Mouse (Mus musculus) liver (tissue): ENCODE results near the gene Son.

Experiments
- DNase-seq: peaks from one replicate; pipeline ENCODE4 v3.0.0-alpha.2; 2020; ENCODE audit warnings: mixed read lengths

The Son gene

DNA sequence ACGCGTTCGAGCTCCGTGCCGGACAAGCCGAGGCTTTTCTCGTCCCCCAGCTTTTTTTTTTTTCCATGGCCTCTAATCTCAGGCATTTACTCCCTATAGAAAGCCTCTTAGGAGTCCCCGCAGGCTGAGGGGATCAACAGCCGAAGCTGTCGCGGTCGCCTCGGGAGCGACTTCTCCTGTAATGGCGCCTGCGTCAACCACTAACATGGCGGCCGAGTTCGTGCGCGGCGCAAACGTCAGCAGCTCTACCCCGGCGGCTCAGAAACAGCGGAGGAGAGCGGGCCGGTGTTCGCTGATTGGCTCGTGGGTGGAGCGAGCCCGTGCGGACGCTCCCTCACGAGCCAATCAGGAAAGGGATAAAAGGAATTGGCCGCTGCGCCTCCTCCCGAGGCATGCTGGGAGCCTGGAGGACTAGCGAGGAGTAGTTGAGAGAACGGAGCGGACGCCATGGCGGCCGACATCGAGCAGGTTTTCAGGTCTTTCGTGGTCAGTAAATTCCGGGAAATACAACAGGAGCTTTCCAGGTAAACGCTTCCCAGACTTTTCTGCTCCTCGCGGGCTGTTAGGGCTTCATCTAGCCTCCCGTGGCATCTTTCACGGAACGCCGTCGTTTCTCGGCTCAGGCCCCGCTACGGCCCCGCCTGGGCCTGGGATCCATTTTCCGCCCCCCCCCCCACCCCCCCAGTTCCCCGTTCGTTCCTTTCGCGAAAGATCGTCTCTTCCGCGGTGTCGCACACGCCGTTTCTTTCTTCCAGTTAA is at the start of gene Son:
Gene Son, plus strand, starts transcription at position 46 of the 759 bp plus-strand sequence.
- peak; percentile 97 for DNase-seq

DNA sequence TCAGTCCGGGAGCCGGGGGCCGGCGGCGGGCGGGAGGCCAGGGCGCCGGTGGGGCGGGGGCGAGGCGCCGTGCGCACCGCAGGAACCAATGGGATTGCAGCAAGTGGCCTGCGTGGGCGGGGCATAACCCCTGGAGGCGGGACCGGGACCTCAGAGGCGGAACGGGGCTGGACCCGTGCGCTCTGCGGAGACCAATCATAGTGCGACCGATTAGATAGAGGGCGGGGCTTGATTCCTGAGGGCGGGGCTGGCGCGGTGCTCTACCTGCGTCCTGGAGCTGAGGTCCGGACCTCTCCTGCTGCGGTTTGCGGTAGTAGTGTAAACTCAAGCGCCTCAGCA is 49.7 kb upstream of the Son start, which contains the start of gene Tmem50b:
Gene Tmem50b, minus strand, starts transcription at position 129 of the 339 bp plus-strand sequence.
- DNase-seq, result peak; percentile 100

DNA sequence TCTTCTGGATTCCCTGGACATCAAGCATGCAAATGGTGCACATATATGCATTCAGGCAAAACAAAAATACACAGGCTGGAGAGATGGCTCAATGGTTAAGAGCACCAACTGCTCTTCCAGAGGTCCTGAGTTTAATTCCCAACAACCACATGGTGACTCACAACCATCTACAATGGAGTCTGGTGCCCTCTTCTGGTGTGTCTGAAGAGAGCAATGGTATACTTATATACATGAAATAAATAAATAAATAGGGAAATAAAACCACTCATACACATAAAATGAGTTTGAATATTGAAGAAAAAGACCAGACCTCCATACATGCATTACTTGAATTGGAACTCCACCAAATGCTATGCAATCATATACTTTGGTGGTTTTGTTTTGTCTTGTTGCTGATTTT is 48.1 kb upstream of the Son start:
- no peak for DNase-seq

DNA sequence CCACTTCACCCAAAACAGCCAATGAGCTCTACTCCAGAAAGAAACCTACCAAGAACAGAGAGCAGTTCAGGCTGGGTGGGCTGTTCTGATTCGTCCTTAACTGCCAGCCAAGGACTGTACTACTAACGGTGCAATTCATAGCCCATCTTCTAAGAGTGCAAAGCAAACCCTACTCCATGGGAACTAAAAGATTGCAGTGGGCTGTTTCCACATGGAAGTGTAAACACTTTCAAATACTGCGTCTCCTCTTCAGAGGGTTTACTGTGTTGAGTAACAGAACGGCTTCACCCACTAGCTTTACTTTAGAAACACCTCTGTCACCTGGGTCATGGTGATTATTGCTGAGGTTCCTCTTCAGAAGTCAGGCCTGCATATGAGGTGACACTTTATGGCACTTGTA is 46.2 kb upstream of the Son start:
- no peak for DNase-seq

DNA sequence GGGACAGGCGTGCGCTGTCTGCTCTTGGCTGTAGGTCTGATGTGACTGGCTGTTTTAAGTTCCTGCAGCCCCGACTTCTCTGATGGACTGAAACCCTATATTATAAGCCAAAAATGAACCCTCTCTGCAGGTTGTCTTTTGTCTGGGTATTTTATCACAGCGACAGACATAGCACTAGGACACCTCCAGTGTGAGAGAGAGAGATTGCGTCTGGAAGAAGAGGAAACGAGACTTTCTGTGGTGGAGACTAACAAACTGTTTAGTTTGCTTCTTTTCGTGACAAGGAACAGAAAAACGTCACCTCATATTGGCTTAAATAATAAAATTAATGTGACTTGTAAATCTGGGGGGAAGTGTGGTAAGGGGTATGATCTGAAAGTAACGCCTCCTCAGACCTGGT is 45.6 kb upstream of the Son start:
- DNase-seq, result no peak

DNA sequence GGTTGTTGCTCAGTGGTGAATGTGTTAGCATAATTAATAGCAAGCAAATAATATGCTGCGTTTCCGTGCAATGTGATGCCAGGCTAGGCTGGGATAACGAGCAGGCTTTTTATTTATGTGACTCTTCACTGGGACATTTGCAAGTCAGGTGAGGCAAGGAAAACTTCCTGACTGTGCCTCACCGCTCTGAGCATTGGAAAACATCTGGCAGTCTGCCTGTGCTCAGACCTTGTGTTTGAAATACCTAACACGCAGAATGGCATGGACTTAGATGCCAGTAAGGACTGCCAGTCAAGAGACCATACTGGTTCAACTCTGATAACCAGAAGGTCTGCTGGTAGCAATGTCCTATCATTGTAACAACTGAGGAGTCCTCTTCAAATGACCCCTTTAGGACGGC is 42.1 kb upstream of the Son start:
- DNase-seq, result no peak

DNA sequence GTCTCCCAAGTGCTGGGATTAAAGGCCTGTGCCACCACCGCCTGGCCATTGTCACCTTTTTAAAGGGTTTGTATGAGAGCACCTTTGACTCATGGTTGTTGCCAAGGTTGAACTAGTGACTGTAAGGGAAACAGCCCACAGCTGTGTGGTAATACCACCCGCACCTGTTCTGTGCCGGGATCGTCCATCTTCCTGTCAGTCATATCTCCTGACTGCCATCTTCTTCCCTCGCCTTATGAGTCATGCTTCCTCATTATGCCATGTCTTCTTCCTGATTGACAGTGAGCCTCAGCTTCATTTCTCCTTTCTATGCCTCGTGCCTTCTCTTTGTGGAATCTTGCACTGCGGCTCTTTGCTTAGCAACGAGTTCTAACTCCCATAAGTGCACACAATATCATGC is 40.3 kb upstream of the Son start:
- DNase-seq, result no peak

DNA sequence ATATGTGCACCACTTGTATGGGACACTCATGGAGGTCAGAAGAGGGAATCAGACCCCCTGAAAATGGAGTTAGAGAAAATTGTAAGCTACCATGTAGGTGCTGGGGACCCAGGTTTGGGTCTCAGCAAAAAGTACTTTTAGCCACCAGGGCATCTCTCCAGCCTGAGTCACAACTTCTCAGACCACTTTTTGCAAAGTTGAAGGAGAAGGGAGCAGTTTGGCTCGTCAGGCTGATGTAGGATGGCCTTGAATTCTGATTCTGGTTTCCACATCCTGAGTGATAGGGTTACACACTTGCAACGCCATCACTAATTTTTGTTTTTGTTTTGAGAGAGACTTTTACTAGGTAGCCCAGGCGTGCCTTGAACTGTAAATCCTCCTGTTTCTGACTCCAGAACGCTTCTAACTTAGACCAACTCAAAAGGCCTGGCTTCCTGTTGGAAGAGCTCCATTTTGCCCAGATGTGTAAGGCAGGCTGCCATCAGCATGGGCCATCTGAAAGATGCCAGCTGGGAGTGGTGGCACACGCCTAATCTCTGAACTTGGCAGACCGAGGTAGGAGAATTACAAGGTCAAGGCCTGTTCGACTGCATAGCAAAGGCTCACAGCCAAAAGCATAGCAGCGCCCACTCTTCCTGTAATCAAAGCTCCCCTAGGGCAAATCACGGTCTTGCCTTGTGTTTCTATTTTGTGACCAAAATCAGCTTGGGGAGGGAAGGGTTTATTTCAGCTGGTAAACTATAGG is 37.6 kb upstream of the Son start:
- DNase-seq, result no peak

DNA sequence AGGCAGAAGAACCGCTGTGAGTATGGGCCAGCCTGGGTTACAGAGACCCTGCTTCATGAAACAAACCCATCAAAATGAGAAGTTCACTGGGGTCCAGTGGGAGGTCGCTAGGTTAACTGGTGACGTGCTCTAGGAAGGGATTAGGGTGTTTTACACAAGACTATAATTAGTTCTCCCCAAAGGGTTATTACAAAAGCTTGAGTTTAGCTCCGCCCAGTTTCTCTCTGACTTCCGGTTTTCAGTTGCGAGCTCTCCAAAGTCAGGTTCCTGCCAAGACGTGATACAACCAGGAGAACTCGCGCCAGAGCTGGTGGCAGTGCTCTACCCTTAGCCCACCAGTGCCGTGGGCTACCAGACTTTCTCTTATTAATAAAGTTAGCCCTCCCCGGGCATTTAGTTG is 36.1 kb upstream of the Son start:
- DNase-seq, result no peak

DNA sequence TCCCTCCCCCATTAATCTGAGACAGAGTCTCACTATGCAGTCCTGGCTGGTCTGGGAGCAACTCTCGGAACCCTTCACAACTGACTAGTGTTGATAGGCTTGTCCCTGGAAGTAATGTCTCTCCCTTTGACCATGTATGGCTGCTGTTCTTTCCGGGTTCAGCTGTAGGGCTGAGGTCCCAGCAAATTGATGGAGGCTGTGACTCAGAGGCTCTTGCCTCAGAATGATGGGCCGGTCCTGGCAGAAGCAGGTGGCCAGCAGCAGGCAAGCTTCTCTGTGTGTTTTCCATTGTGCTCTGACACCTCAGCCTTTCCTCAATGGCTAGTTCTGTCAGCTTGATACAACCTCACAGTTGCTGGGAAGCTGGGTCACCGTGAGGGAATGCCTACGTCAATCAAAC is 34.8 kb upstream of the Son start:
- DNase-seq, result no peak

DNA sequence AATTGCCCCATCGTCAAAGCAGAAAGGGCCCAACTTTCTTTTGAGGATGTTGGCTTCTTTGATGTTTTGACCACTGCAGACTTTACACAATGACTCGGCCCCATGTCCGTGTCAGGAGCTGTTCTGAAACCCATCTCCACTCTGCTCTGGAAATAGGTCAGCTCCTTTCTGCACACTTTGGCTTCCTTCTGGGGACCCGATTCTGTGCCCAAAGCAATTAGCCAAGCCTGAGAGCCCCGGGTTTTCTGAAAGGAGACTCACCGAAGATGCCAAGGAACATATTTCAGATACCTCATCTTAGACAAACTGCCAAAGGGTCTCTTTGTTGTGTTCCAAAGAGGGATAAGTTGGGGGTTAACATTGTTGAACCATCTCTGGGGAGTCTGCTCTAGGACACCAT is 32.8 kb upstream of the Son start:
- no peak for DNase-seq

DNA sequence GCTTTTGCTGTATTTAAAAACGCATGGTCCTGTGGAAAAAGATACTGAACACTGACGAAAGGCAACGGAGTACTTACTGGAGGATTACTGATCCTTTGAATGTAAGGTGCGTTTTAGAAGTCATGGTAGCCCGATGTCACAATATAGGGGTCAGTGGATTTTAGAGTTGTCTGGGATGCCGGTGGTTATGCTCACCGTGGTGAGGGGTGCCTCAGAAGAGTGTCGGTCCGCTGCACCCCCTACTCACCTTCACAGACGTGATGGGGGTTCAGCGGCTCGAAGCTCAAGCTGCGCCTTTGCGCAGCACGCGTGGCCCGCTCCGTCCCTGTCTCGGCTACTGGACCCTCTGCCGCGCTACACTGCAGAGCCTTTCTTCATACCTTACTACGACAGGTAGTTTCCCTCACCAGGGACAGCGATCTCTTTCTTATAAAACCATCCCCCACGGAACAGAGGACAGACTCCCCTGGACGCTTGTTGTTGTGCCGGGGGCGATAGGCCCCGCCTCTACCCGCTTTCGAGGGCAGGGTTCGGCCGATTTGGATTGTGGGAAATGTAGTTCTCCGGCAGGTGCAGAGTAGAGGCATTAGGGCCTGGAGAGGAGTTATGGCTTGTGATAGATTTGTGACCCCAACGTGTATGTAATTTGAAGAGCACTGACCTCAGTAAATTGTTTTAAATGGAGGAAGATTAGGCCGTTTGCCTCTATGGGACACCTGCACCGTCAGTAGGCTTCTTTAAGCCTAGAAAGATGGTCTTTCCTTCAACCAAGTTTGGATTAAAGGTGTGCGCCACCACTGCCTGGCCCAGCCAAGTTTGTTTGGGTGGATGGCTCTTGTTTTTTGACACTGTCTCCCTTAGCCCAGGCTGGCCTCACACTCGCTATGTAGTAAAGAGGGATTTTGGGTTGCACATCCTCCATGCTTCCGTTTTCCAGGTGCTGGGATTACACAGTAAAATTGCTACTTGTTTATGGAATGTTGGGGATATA is 28.5 kb upstream of the Son start, which contains the start of gene Dnajc28:
Gene Dnajc28, minus strand, starts transcription at position 516 of the 991 bp plus-strand sequence.
- peak; percentile 83 for DNase-seq

DNA sequence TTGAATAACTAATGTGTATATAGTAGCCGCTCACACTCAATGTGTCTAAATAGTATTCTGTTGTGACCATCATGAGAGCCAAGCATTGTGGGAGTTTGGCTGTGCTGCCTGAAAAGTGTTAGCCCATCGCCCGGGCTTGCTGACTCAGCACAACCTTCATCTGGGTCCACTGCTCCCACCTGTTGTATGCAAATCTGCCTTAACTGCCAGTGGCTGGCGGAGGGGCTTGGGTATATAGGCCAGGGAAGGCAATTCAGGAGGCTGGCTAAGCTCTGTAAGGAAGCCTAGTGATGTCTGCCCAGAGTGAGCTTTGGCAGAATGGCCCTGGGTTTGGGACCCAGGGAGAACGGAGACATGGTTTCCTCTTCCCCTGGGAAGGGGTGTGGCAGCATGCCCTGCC is 27.1 kb upstream of the Son start:
- DNase-seq, result no peak

DNA sequence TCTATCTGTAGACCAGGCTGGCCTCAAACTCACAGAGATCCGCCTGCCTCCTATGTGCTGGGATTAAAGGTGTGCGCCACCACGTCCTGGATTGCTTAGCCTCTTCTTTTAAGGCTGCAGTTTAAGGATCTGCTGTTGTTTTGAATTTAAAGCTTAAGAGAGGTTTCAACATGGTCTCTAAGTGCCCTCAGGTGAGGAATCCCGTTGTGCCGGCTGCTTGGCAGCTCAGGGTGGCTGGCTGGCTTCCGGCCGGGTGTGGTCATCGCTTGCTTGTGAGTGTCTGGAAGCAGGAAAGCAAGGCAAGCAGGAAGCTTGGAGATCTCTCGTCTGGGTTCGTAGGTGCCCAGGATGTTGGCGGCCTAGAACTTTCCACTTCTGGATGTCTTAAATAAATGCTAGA is 26.3 kb upstream of the Son start:
- no peak for DNase-seq

DNA sequence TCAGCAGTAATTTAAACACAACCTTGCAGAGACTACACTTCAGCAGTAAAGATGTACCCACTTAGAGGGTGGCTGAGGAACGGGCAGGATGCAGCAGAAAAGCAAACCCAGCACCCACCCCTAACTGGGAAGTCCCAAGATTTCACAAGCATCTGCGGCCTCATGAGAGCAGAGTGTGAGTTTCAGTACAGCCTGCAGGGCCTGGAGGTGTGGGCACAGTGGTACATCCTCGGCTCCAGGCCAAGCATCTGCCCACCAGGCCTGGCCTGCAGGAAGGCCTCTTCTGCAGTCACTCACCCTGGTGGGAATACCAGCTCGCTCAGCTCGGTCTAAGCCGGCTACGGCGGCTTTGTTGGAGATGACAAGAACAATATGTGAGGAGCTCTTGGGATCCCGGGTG is 24.2 kb upstream of the Son start:
- DNase-seq, result no peak

DNA sequence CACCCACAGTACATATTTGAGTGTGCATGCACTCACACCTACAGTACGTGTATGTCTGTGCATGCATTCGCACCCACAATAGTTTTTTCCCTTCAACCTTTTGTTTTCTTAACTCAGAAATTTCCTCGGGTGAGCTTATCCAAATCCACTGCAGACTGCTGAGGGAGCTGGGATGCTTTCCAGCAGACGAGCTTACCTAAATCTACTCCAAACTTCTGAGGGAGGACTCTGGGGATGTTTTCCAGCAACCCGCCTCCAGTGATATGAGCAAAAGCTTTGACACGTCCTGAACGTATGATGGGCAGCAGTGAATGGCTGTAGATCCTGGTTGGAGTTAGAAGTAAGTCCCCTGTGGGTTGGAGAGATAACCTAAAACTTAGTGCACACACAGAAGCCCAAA is 19.5 kb upstream of the Son start:
- DNase-seq, result no peak

DNA sequence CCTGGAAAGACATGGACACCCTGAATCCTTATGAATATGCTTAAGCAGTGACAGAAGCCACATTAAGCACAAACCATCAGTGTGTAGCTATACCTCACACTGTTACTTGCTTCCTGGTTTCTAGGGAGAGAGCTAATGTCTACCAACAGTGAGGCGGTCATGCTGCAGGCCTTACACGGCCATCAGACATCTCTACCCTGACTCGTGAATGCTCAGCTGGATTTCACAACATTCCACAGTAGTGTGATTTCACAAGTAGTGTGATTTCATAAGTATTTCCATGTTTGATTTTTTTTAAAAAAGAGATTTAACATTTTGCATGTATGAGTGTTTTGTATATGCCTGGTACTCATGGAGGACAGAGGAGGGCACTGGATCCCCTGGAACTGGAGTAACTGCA is 18.6 kb upstream of the Son start:
- no peak for DNase-seq

DNA sequence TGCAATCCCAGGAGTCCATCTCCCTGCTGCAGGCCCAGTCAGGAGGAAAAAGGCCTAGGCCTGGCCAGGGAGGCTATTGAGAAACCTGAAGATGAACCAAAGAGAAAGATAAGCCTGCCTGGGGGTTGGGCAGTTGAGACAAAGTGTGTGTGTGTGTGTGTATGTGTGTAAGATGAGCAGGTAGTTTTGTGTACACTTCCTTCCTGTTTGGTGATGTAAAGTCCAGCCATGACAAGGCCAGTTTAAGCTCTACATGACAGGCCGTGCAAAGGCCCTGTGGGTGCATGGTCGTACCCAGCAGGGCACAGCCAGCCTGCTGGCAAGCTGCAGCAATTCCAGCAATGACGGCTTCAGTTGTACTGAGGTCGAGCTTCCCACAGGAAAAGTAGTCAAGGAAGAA is 17.6 kb upstream of the Son start:
- DNase-seq, result no peak

DNA sequence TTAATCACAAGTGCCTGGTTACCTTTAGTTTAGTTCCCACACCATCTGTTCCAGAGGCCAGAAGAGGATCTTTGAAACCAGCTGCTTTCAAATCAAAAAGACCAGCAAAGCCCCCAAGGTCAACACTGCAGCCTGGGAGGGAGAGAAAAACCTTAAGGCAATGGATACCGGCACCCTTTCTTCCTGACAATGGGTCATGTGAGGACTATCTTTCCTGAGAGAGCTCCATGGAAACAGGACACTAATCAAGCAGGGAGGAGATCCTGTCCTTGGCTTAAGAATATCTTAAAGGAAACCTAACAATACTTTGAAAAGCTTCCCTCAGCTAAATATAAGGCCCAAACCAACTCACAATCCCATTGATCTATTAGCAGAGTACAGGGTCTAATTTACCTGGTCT is 16.7 kb upstream of the Son start:
- DNase-seq, result no peak

DNA sequence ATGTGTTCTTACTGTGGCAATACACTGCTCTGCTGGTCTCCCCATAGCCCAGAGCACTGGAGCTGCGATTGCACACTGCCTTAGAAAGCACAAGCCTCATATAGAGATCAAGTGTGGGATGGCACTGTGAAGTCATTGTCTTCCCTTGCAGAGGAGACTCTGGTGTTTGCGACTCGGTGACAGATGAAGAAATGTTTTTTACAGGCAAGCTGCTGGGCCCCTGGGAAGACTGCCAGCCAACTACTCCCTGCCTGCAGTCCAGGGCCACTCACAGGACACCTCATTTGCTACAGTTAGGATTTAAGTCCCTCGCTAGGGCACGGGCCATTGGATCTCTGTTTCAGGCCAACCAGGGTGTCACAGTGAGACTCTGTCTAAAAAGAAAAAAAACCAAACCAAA is 14.9 kb upstream of the Son start:
- DNase-seq, result no peak

DNA sequence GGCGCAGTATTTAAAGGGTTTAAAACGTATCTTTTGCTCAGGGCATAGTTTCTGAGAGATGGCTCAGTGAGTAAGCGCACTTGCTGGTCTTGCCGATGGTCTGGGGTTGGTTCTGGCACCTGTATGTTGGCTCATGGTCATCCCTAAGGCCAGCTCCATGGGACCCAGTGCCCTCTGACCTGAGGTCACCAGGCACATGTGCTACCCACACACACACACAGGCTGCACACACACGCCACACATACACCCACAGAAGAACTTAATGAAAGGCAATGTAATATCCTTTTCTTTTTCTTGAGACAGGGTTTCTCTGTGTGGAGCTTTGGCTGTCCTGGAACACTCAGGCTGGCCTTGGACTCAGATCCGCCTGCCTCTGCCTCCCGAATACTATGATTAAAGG is 14.4 kb upstream of the Son start:
- no peak for DNase-seq

DNA sequence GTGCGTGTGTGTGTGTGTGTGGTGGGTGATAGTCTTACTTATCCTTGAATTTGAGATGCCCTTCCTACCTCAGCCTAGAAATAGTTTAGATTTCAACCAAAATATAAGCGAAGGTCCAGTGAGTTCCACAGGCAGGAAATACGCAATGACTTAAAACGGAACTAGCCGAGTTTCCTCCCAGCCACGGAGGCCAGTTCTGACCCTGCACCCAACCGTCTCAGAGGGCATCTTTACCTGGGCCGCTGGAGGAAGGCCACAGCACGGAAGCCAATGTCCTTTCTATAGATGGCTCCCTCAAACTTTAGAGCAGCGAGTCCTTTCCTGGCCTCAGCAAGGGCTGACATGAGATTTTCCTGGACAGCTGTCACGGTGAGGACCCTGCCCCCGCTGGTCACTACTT is 13.7 kb upstream of the Son start:
- no peak for DNase-seq

DNA sequence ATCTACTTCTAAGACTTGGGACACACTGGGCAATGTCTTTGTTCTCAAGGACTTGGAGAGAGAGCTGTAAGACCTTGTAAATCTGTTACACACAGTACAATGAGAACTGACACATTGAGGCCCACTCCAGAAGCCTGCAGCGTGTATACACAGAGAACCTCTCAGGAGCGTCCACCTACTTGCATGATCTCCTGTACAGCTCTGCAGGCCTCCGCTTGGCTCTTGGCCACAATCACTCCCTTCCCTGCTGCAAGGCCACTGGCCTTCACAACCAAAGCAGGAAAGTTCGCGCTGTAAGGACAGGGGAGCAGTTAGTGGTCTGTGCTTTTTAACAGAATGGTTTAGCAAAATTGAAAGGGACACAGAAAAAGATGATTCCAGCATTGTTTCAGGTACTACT is 8.1 kb upstream of the Son start:
- no peak for DNase-seq
